Mouse (Mus musculus): Measurements from ENCODE around the gene Pcnx. TPM values are rescaled to one million over a fixed set of nuclear protein-coding genes. Genes with fewer than 3 reads are reported as not detected.

Pcnx gene
- polyA plus RNA-seq, 1 experiment from 2014 or later, result 7.9 TPM

DNA sequence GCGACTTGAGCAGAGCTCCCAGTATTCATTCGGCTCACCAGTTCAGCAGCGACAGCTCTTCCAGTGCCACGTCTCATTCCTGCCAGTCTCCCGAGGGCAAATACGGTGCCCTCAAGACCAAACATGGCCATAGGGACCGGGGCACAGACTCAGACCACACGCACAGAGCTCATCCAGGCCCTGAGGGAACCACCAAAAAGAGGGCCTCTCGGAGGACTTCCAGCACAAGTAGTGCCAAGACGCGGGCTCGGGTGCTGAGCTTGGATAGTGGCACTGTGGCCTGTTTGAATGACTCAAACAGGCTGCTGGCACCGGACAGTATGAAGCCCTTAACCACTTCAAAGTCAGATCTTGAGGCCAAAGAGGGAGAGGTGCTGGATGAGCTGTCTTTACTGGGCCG lies 59.1 kb downstream of the Pcnx start:
- Histone ChIP-seq H3K4me3 (no peak overlapping the region), H3K4me1 (no peaks in the 10 kb centered on the region), H3K27ac (replicated peaks) (no peak overlapping the region), H3K27me3 (ENCODE audit: low read depth, poor library complexity, severe bottlenecking) (no peaks in the 10 kb centered on the region), H3K36me3 (peaks cover 31% of the 10 kb centered on the region), H3K9me3 (replicated peaks) (no peaks in the 10 kb centered on the region)
- DNase-seq (ENCODE audit: low spot score), result no peak
- WGBS, result 91% methylated on average over 14 of the region's 14 CpGs

DNA sequence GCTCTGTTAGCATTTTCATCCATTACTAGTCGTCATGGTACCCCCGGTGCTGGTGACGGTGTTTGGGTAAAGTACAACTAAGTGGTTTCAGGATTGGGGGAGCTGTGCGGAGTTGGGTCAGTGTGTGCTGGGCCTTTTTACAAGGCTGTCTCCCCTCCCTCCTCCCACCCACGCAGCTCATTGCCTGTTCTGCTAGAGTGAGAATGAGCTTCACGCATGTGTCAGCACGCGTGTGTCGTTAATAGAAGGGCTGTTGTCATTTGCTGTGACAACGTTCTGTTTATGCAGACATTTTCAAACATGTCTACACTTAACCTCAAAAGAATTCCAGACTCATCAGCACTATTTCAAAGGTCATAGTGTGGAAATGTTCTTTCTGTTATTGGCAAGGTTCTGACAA lies 60.2 kb downstream of the Pcnx start:
- no peaks in the 10 kb centered on the region for H3K9me3 ChIP-seq (replicated peaks)
- no peaks in the 10 kb centered on the region for H3K4me1 ChIP-seq
- H3K4me3 ChIP-seq, result no peak overlapping the region
- peaks cover 31% of the 10 kb centered on the region for H3K36me3 ChIP-seq
- DNase-seq (ENCODE audit: low spot score), result no peak
- WGBS, result 91% methylated on average over 10 of the region's 10 CpGs
- H3K27me3 ChIP-seq (ENCODE audit: low read depth, poor library complexity, severe bottlenecking), result no peaks in the 10 kb centered on the region
- H3K27ac ChIP-seq (replicated peaks), result no peak overlapping the region

DNA sequence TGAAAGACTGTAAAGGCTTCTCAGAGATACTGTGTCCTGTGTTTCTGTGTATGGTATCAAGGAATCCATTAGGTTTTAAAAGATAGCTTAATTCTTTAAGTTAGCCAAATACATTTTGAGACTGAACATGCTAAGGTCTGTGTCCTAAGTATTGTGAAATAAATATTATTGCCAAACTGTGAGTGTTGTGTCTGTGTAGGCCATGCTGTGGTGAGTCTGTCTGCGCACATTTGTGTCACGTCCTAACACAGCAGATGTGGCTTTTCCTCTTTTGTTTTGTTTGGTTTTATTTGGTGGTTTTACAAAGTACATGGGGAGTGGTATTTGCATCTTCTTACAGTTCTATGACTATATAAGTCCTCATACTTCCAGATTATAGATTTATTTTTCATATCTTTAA lies 60.8 kb downstream of the Pcnx start:
- no peak for DNase-seq (ENCODE audit: low spot score)
- H3K27ac ChIP-seq (replicated peaks), result no peak overlapping the region
- 93% methylated on average over 2 of the region's 2 CpGs for WGBS
- H3K4me1 ChIP-seq, result no peaks in the 10 kb centered on the region
- no peaks in the 10 kb centered on the region for H3K27me3 ChIP-seq (ENCODE audit: low read depth, poor library complexity, severe bottlenecking)
- H3K9me3 ChIP-seq (replicated peaks), result no peaks in the 10 kb centered on the region
- H3K36me3 ChIP-seq, result peaks cover 31% of the 10 kb centered on the region
- H3K4me3 ChIP-seq, result no peak overlapping the region

DNA sequence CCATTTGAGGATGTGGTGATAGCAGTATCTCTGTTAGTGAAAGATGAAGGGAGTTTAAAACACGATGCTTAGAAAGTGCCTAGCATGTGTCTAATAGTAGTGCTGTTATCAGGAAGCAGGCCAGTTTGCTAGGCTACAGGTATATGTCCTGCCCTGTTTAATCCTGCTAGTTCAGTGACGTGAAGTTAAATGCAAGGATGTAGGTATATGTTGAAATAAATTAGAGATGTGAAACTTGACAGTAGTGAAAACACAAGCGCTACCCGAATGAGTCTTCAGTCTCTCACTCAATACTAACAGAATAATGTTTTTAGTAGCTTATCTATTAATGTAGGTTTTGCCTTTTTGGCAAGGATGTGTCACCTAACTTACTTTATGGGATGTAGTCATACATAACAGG lies 62.0 kb downstream of the Pcnx start:
- Histone ChIP-seq H3K36me3 (peaks cover 31% of the 10 kb centered on the region), H3K4me1 (no peaks in the 10 kb centered on the region), H3K4me3 (no peak overlapping the region), H3K27ac (replicated peaks) (no peak overlapping the region), H3K9me3 (replicated peaks) (no peaks in the 10 kb centered on the region), H3K27me3 (ENCODE audit: low read depth, poor library complexity, severe bottlenecking) (no peaks in the 10 kb centered on the region)
- 95% methylated on average over 4 of the region's 4 CpGs for WGBS
- DNase-seq (ENCODE audit: low spot score), result no peak

DNA sequence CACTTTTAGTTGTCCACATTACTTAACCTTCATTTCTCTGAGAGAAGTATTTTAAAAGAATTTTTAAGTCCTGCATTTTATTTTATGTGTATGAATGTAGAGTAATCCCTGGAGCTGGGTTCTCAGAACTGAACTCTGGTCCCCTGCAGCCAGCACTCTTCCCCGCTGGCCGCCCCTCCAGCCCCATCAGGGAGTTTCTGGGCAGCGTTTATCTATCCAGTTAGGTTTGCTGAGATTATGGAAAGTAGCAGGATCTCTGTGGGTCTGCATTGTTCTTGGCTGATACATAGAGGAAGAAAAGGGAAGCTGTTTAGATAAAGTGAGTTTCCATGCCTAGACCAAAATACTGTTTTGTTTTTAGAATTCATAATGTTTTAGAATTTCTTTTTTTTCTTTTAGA lies 63.0 kb downstream of the Pcnx start:
- H3K27me3 ChIP-seq (ENCODE audit: low read depth, poor library complexity, severe bottlenecking), result no peaks in the 10 kb centered on the region
- 77% methylated on average over 3 of the region's 3 CpGs for whole genome bisulfite sequencing

DNA sequence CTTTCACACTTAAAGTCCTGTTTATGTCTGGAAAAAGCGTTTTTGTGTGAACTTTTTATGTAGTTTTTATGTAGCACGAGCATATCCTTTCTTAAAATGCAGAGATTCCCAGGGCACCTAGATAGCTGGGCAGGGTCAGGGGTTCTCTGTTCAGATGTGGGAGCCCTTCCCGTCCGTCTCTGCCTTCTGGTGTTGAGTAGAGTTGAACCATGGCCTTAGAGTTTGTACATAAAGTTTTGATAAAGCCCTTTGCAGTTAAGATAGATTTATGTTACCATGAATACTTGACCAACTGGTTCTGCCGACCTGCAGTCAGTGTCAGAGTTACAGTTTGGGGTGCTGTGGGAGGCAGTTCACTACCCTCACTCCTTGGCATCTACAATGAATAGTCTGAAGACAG lies 67.3 kb downstream of the Pcnx start:
- 86% methylated on average over 5 of the region's 5 CpGs for WGBS
- no peak for DNase-seq (ENCODE audit: low spot score)
- H3K9me3 ChIP-seq (replicated peaks), result no peaks in the 10 kb centered on the region
- H3K4me1 ChIP-seq, result no peaks in the 10 kb centered on the region
- no peaks in the 10 kb centered on the region for H3K27me3 ChIP-seq (ENCODE audit: low read depth, poor library complexity, severe bottlenecking)
- H3K4me3 ChIP-seq, result no peak overlapping the region
- H3K36me3 ChIP-seq, result no peaks in the 10 kb centered on the region
- no peak overlapping the region for H3K27ac ChIP-seq (replicated peaks)

More for the DNA sequence above, 63.0 kb downstream of the Pcnx start:
- H3K9me3 ChIP-seq (replicated peaks), result no peaks in the 10 kb centered on the region
- no peak overlapping the region for H3K4me3 ChIP-seq
- no peak overlapping the region for H3K27ac ChIP-seq (replicated peaks)
- H3K36me3 ChIP-seq, result peaks cover 23% of the 10 kb centered on the region
- H3K4me1 ChIP-seq, result no peaks in the 10 kb centered on the region
- no peak for DNase-seq (ENCODE audit: low spot score)

DNA sequence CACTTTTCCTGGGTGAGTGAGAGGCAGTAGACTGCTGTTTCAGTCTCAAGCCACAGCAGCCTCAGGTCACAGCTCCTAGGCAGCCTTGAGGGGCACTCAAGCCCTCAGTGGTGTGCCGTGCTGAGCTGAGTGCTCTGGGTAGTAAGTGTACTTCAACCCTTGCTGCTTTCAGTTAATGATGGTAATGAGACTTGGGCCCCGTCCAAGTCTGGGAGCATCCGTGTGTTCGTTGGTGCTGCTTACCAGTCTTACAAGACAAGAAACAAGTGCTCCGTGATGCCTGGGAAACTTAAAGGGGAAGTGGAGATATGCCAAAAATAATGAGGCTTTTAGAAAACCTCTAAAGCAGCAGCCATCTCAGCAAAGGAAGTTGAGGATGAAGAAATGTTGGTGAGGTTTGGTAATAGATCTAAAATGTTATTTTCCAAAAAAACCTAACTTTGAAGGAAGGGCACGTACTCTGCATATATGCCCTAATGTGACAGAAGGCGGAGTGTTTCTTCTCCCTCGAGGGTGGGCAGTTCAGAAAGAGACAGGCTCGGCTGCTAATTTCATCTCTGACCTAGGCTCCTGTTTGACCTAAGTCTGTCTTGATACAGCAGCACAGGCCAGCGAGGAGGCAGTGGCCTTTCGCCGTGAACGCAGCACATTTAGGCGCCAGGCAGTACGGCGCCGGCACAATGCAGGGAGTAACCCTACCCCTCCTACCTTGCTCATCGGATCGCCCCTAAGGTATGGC lies 68.0 kb downstream of the Pcnx start:
- no peak for DNase-seq (ENCODE audit: low spot score)
- WGBS, result 88% methylated on average over 19 of the region's 19 CpGs

DNA sequence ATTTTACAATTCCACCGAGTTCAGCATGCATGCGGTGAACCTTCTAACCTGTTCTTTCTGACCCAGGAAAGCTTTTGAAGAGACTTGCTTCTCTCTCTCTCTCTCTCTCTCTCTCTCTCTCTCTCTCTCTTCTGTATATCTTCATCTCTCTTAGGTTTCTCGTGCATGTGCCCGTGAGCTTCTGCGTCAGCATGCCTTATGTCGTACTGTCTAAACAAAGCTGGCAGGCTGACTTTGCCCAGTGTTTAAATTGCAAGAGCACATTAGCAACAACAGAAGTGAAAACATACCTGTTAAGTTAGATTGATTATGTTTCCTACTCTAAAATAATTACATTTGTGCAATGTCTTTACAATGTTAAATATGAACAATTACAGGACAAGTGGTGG lies 68.6 kb downstream of the Pcnx start:
- WGBS, result 90% methylated on average over 6 of the region's 6 CpGs
- no peaks in the 10 kb centered on the region for H3K27me3 ChIP-seq (ENCODE audit: low read depth, poor library complexity, severe bottlenecking)
- H3K27ac ChIP-seq (replicated peaks), result no peak overlapping the region
- no peak overlapping the region for H3K4me3 ChIP-seq
- no peak for DNase-seq (ENCODE audit: low spot score)
- no peaks in the 10 kb centered on the region for H3K4me1 ChIP-seq
- peaks cover 3% of the 10 kb centered on the region; the same call in 1 of the 2 replicates for H3K36me3 ChIP-seq
- H3K9me3 ChIP-seq (replicated peaks), result no peaks in the 10 kb centered on the region

More for the DNA sequence above, 68.0 kb downstream of the Pcnx start:
- Histone ChIP-seq H3K36me3 (no peaks in the 10 kb centered on the region), H3K4me3 (no peak overlapping the region), H3K27me3 (ENCODE audit: low read depth, poor library complexity, severe bottlenecking) (no peaks in the 10 kb centered on the region), H3K9me3 (replicated peaks) (no peaks in the 10 kb centered on the region), H3K4me1 (no peaks in the 10 kb centered on the region), H3K27ac (replicated peaks) (no peak overlapping the region)

DNA sequence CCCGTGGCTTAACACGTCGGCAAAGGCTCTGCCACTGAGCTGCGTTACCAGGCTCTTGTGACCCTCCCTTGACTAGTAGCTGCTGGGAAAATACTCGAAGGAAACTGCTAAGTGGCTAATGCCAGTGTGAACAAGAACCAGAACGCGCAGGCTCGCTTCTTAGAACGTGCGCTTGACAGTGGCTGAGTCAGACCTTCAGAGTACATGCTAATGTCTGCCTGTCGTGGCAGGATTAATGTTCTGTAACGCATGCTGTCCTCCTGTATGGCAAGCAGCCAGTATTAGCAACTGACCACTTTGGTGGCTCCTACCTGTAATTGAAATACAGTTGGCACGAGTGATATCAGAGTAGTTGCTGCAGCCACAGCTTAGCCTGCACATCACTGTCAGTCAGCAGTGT lies 72.2 kb downstream of the Pcnx start:
- H3K27me3 ChIP-seq (ENCODE audit: low read depth, poor library complexity, severe bottlenecking), result no peaks in the 10 kb centered on the region
- H3K4me1 ChIP-seq, result peaks cover 9% of the 10 kb centered on the region
- H3K27ac ChIP-seq (replicated peaks), result no peak overlapping the region
- DNase-seq (ENCODE audit: low spot score), result no peak
- peaks cover 11% of the 10 kb centered on the region; the same call in 1 of the 2 replicates for H3K36me3 ChIP-seq
- 91% methylated on average over 13 of the region's 13 CpGs for WGBS
- no peak overlapping the region for H3K4me3 ChIP-seq
- no peaks in the 10 kb centered on the region for H3K9me3 ChIP-seq (replicated peaks)

DNA sequence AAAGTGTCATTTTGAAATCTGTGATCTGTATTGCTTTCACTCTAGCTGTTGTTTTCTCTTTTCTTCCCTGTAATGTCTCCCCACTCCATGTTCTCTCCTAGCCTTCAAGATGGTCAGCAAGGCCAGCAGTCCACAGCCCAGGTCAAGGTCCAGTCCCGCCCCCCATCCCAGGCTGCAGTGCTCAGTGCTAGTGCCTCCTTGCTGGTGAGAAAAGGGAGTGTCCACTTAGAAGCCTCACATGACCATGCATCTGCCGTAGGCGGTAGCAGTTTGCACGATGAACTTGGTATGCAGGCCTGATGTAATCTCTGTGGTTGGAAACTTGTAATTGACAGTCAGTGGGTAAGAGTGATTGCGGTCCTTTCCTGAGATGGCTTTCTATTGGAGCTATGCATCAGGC lies 73.6 kb downstream of the Pcnx start:
- H3K36me3 ChIP-seq, result peaks cover 11% of the 10 kb centered on the region; the same call in 1 of the 2 replicates
- H3K27me3 ChIP-seq (ENCODE audit: low read depth, poor library complexity, severe bottlenecking), result no peaks in the 10 kb centered on the region
- no peak overlapping the region for H3K27ac ChIP-seq (replicated peaks)
- H3K4me1 ChIP-seq, result peaks cover 9% of the 10 kb centered on the region
- no peak overlapping the region for H3K4me3 ChIP-seq
- no peak for DNase-seq (ENCODE audit: low spot score)
- WGBS, result 91% methylated on average over 5 of the region's 5 CpGs
- H3K9me3 ChIP-seq (replicated peaks), result no peaks in the 10 kb centered on the region

DNA sequence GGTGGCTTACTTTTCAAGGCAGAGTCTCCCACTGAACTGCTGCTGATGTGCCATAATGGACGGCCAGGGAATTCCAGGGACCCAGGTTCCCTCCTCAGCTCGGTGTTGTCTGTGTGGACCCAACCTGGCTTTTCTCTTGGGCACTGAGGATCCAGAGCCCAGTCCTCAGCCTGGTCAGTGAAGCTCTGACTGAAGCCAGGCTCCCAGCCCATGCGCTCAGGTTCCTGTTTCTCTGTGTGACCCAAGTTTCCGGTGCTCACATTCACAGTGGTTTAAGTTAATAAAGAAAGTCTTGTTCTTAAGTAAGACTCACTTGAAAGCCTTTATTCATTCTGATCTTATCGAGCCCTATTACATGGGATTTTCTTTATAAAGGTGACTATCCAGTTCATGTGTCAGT lies 74.7 kb downstream of the Pcnx start:
- 92% methylated on average over 5 of the region's 5 CpGs for WGBS

DNA sequence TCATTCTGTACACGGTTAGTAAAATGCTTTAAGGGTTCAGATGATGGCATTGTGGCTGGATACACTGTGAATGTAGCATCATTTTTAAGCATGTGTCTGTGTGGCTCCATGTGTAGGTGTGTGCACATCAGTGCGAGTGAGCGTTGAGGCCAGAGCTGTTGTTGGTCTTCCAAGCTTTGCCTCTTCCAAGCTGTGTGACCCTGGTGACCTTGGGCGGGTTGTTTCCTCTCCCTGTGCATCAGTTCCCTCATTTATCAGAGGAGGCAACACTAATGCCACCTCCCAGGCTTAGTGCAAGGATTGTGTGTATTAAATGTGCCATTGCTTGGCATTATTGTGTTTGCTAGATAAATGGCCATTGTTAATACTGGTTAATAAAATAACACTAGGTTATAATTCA lies 76.2 kb downstream of the Pcnx start:
- no peak overlapping the region for H3K4me3 ChIP-seq
- H3K36me3 ChIP-seq, result peaks cover 13% of the 10 kb centered on the region; the same call in 1 of the 2 replicates
- 52% methylated on average over 4 of the region's 4 CpGs for WGBS
- no peaks in the 10 kb centered on the region for H3K27me3 ChIP-seq (ENCODE audit: low read depth, poor library complexity, severe bottlenecking)
- no peaks in the 10 kb centered on the region for H3K9me3 ChIP-seq (replicated peaks)
- H3K4me1 ChIP-seq, result peaks cover 9% of the 10 kb centered on the region
- no peak overlapping the region for H3K27ac ChIP-seq (replicated peaks)
- DNase-seq (ENCODE audit: low spot score), result no peak

More for the DNA sequence above, 74.7 kb downstream of the Pcnx start:
- H3K4me1 ChIP-seq, result peaks cover 9% of the 10 kb centered on the region
- no peak overlapping the region for H3K4me3 ChIP-seq
- no peaks in the 10 kb centered on the region for H3K27me3 ChIP-seq (ENCODE audit: low read depth, poor library complexity, severe bottlenecking)
- H3K36me3 ChIP-seq, result peaks cover 11% of the 10 kb centered on the region; the same call in 1 of the 2 replicates
- no peak for DNase-seq (ENCODE audit: low spot score)
- no peaks in the 10 kb centered on the region for H3K9me3 ChIP-seq (replicated peaks)
- H3K27ac ChIP-seq (replicated peaks), result no peak overlapping the region

DNA sequence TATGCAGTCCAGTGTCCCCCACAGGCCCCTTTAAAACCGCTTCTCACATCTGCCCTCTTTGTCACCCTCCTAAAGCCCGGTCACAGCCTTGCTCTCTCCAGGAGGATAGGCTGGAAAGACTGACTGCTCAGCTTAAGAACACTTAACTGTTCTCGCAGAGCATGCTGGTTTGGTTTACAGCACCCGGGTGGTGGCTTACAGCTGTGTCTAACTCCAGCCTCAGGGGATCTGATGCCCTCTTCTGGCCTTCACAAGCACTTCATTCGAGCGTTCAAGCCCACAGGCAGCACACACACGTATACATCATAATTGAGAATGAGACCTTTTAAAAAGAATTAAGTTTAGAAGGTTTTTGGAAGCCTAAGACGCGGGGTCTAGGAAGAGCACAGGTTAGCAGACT lies 81.4 kb downstream of the Pcnx start:
- Histone ChIP-seq H3K4me3 (no peak overlapping the region), H3K36me3 (0 out of 2 replicates have a peak, but pooled peaks cover 3% of the 10 kb centered on the region), H3K27ac (replicated peaks) (no peak overlapping the region), H3K27me3 (ENCODE audit: low read depth, poor library complexity, severe bottlenecking) (no peaks in the 10 kb centered on the region), H3K9me3 (replicated peaks) (no peaks in the 10 kb centered on the region), H3K4me1 (peaks cover 4% of the 10 kb centered on the region)
- DNase-seq (ENCODE audit: low spot score), result no peak
- WGBS, result 84% methylated on average over 9 of the region's 9 CpGs

Data from midbrain, embryonic 10.5 days (tissue).